Mouse (Mus musculus): ENCODE results near the gene Nudt10.
"Not testable (repeated sequence)": the region's sequence is repeated elsewhere in the genome, so short reads cannot be mapped to it uniquely, and the experiment has no call there.

The Nudt10 gene

GRCm38 (mm10) chrX:6172823-6173640 lies at the start of gene Nudt10:
Nudt10 (minus strand) TSS chrX:6173015.
- DNase-seq (ENCODE audit: low spot score): not testable (repeated sequence)

- not testable (repeated sequence) for DNase-seq (ENCODE audit: low spot score)
Observed at GRCm38 (mm10) chrX:6172136-6172822, 536 bp downstream of the Nudt10 start.

GRCm38 (mm10) chrX:6171718-6172117 lies 1.1 kb downstream of the Nudt10 start:
- no peak for DNase-seq (ENCODE audit: low spot score)
